Mouse (Mus musculus): ENCODE data around the gene Aida. TPM values are rescaled to one million over a fixed set of nuclear protein-coding genes. Genes with fewer than 3 reads are reported as not detected.

The Aida gene
- polyA plus RNA-seq (2017; shearing (Covaris generic)), result 10 to 100 TPM; 22.1 to 26.8 TPM

GRCm38 (mm10) chr1:183296465-183296864 lies at the start of gene Aida:
Gene Aida (plus strand): TSS chr1:183296590.

GRCm38 (mm10) chr1:183296877-183297383 lies 540 bp downstream of the Aida start, which contains the start of gene Brox:
Gene Brox (minus strand): TSS chr1:183297269.

DNA sequence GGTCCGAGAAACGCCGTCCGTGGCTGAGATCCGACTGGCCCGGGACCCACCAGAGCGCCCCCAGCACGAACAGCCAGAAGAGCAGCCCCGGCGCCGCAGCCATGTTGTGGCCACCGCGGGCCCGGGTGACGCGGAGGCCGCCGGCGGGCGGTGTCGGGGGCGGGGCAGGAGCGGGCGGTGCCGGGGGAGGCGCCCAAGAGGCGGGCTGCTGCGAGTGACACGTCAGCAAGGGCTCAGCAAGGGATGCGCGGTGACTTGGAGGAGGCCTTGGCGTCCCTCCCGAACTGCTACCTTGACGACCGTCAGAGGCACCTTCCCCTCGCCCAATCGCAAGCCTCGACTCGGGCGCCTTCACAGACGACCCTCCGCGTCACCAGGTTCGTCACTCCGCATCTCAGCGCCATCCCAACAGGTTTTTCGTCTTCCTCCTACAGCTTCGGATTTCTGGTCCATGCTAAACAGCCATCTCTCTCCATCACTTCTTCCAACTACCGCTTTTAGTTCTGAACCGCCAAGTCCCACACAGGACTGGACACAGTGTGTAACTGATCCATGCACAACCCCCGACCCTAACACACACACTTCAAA lies 73.1 kb downstream of the Aida start, which contains the start of gene Mia3:
Gene Mia3 (minus strand): TSS at position 127 of the 588 bp plus-strand sequence.

Other genes starting within 250 kb of the Aida start
- 10 to 100 TPM; 11.7 to 17.3 TPM for gene Disp1, start 75.1 kb upstream of the Aida start, polyA plus RNA-seq (2017; shearing (Covaris generic))
- 10 to 100 TPM; 51.2 to 61.4 TPM for gene Brox, start 679 bp downstream of the Aida start, polyA plus RNA-seq (2017; shearing (Covaris generic))
- gene Mia3, start 73.0 kb downstream of the Aida start, polyA plus RNA-seq (2017; shearing (Covaris generic)), result 100 to 1,000 TPM; 158 to 194 TPM
- 10 to 100 TPM; 31.2 to 45.1 TPM for gene Taf1a, start 92.4 kb downstream of the Aida start, polyA plus RNA-seq (2017; shearing (Covaris generic))
- gene Hhipl2, start 121.6 kb downstream of the Aida start, polyA plus RNA-seq (2017; shearing (Covaris generic)), result under 1 TPM in 1 of 2 experiments, not detected in 1; 0.64 TPM